Mouse (Mus musculus): ENCODE measurements around the gene Uri1. TPM values are rescaled to one million over a fixed set of nuclear protein-coding genes. Genes with fewer than 3 reads are reported as not detected.

Gene Uri1
- polyA plus RNA-seq, 1 experiment from 2014 or later: 18.2 TPM

DNA sequence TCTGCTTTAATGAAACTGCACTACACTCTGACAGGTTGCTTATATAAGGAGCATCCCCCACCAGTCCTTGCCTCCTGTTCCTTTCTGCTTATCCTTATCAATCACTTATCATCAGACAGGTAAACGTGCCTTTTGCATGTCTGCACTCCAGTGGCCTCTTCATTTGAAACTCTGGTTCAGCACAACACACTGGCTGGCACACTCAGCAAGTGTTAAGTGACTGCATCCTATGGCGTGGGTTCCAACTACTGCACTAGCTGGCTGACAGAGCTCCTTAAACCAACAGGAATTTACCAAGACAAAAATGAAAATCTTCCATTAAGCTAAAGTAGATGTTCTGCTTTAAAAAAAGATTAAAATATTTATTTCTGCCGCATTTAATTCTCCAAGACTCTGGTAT, 9.4 kb downstream of the Uri1 start:
- Histone ChIP-seq H3K27me3 (no peaks in the 10 kb centered on the region), H3K9me3 (replicated peaks) (no peaks in the 10 kb centered on the region), H3K9ac (no peak overlapping the region), H3K36me3 (no peaks in the 10 kb centered on the region), H3K4me3 (replicated peaks) (no peak overlapping the region), H3K27ac (no peak overlapping the region), H3K4me2 (no peak overlapping the region), H3K4me1 (replicated peaks) (peaks cover 27% of the 10 kb centered on the region)
- 61% methylated on average over 3 of the region's 3 CpGs for WGBS (ENCODE audit: insufficient replicate concordance)
- no peak for DNase-seq
- no peak for ATAC-seq (ENCODE audit: low read depth)

DNA sequence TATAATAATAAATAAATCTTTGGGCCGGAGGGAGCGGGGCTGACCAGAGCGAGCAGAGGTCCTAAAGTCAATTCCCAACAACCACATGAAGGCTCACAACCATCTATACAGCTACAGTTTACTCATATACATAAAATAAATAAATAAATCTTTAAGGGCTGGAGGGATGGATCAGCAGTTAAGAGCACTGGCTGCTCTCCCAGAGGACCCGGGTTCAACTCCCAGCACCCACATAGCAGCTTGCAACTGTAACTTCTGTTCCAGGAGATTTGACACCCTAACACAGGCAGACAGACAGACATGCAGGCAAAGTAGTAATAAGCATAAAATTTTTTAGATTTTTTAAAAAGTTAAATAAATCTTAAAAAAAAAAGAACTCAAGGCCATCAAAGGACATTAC, 10.5 kb downstream of the Uri1 start:
- Histone ChIP-seq H3K9ac (no peak overlapping the region), H3K27me3 (no peaks in the 10 kb centered on the region), H3K4me1 (replicated peaks) (peaks cover 24% of the 10 kb centered on the region), H3K36me3 (no peaks in the 10 kb centered on the region), H3K9me3 (replicated peaks) (no peaks in the 10 kb centered on the region), H3K4me3 (replicated peaks) (no peak overlapping the region), H3K4me2 (no peak overlapping the region), H3K27ac (no peak overlapping the region)
- DNase-seq (no peak), ATAC-seq (ENCODE audit: low read depth) (no peak)
- WGBS (ENCODE audit: insufficient replicate concordance): 83% methylated on average over 4 of the region's 4 CpGs

DNA sequence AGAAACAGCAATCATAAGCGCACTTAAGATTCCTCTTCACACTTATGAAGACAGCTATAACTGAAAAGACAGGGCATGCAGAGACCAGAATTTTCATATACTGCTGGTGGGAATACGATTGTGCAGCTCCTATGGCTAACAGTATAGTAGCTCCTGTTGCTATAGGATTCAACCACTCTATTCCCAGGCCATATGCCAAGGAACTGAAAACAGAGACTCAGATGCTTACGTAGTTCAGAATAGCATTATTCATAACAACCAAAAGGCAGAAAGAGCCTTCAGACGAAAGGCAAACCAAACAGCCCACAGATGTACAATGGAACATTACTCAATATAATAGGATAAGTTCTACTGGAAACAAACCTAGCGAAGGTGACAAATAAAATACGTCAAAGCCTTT, 15.0 kb downstream of the Uri1 start:
- H3K27ac ChIP-seq: no peak overlapping the region
- no peaks in the 10 kb centered on the region for H3K27me3 ChIP-seq
- no peaks in the 10 kb centered on the region for H3K36me3 ChIP-seq
- H3K9me3 ChIP-seq (replicated peaks): no peaks in the 10 kb centered on the region
- no peak overlapping the region for H3K9ac ChIP-seq
- WGBS (ENCODE audit: insufficient replicate concordance): 87% methylated on average over 6 of the region's 6 CpGs
- H3K4me1 ChIP-seq (replicated peaks): 0 out of 2 replicates have a peak, but pooled peaks cover 6% of the 10 kb centered on the region
- no peak overlapping the region for H3K4me2 ChIP-seq
- DNase-seq (no peak), ATAC-seq (ENCODE audit: low read depth) (no peak)
- no peak overlapping the region for H3K4me3 ChIP-seq (replicated peaks)

DNA sequence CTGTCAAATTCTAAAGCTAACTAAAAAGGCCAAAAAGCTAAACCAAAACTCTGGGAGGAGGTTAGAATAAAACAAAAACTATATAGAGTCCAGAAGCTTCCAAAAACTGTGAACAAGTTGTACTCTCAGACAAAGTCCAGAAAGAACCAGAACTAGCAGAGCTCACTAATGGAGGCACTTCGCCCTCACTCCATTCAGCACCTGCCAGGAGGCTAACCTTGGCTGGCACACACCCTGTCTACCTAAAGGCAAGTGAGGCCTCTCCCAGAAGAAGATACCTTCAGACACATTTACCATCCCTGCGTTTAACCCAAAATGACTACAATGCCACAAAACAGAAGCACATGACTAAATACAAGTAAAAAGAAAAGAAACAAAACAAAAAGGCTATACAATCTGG, 20.9 kb downstream of the Uri1 start:
- Histone ChIP-seq H3K9ac (no peak overlapping the region), H3K27me3 (no peaks in the 10 kb centered on the region), H3K4me2 (no peak overlapping the region), H3K4me1 (replicated peaks) (no peaks in the 10 kb centered on the region), H3K9me3 (replicated peaks) (no peaks in the 10 kb centered on the region), H3K4me3 (replicated peaks) (no peak overlapping the region), H3K36me3 (no peaks in the 10 kb centered on the region), H3K27ac (no peak overlapping the region)
- 70% methylated on average over 2 of the region's 2 CpGs for WGBS (ENCODE audit: insufficient replicate concordance)
- no peak for ATAC-seq (ENCODE audit: low read depth)
- no peak for DNase-seq

DNA sequence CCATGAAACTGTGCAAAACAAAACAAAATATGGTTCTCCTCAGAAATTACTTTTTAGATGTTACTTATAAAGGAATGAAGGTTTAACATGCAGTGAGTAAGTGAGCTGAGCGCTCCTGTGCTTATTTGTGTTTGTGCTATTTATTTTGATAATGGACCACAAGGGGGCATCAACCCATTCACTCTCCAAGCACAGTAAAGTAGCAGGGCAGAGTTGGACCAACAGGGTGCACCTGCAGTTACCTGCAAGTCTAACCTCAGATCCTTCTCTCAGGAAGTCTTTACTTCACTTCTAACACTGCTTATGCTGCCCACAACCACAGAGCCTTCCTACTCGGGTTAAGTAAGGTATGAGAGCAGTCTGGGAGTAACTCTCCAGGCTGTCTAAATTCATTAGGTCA, 23.7 kb downstream of the Uri1 start:
- Histone ChIP-seq H3K9me3 (replicated peaks) (no peaks in the 10 kb centered on the region), H3K4me3 (replicated peaks) (no peak overlapping the region), H3K27me3 (no peaks in the 10 kb centered on the region), H3K4me2 (no peak overlapping the region), H3K9ac (no peak overlapping the region), H3K27ac (no peak overlapping the region), H3K4me1 (replicated peaks) (no peaks in the 10 kb centered on the region), H3K36me3 (no peaks in the 10 kb centered on the region)
- DNase-seq: no peak
- 50% methylated on average over 2 of the region's 2 CpGs for WGBS (ENCODE audit: insufficient replicate concordance)
- no peak for ATAC-seq (ENCODE audit: low read depth)

DNA sequence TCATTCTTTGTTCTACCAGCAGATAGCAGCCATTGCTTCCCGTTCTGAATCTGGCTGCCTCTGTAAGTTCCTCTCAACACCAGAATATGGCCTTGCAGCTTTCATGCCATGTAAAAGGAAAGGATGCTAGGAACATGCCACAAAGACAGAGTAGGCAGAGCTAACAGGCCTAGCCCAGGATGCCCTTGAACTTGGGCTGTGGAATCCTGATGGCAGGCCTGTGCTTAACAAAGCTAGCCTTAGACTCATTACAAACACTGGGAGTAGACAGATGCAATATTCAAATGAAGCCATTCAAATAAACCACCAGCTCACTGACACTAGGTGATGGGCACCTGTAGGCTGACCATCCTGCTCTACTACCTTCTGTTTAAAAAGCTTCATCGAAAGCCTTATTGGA, 30.5 kb downstream of the Uri1 start:
- H3K9ac ChIP-seq: no peak overlapping the region
- WGBS (ENCODE audit: insufficient replicate concordance): 76% methylated on average over 2 of the region's 2 CpGs
- DNase-seq: no peak
- H3K4me3 ChIP-seq (replicated peaks): no peak overlapping the region
- no peaks in the 10 kb centered on the region for H3K27me3 ChIP-seq
- H3K36me3 ChIP-seq: no peaks in the 10 kb centered on the region
- no peak overlapping the region for H3K27ac ChIP-seq
- no peak for ATAC-seq (ENCODE audit: low read depth)
- no peaks in the 10 kb centered on the region for H3K9me3 ChIP-seq (replicated peaks)
- H3K4me1 ChIP-seq (replicated peaks): no peaks in the 10 kb centered on the region
- H3K4me2 ChIP-seq: no peak overlapping the region

DNA sequence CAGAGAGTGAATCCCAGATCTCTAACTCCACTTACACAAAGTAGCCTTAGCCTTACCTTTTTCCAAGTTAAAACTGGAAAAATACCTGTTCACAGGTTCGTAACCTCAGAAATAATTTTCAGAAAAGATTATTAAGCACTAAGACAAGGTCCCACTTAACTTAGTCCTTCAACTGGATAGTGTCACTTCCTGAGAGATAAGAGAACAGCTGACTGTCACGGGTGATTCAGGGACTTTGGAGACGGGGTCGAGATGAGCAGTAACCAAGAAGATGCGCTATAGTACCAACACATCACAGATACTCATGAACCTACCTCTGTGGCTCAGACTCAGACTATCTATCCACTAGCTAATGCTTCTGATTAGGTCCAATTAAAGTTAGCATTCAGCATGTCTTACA, 38.5 kb downstream of the Uri1 start:
- H3K9ac ChIP-seq: no peak overlapping the region
- H3K9me3 ChIP-seq (replicated peaks): no peaks in the 10 kb centered on the region
- H3K36me3 ChIP-seq: peaks cover 4% of the 10 kb centered on the region
- ATAC-seq (ENCODE audit: low read depth) (no peak), DNase-seq (no peak)
- H3K4me1 ChIP-seq (replicated peaks): no peaks in the 10 kb centered on the region
- no peak overlapping the region for H3K27ac ChIP-seq
- WGBS (ENCODE audit: insufficient replicate concordance): 43% methylated on average over 5 of the region's 5 CpGs
- no peak overlapping the region for H3K4me3 ChIP-seq (replicated peaks)
- H3K4me2 ChIP-seq: no peak overlapping the region
- no peaks in the 10 kb centered on the region for H3K27me3 ChIP-seq

DNA sequence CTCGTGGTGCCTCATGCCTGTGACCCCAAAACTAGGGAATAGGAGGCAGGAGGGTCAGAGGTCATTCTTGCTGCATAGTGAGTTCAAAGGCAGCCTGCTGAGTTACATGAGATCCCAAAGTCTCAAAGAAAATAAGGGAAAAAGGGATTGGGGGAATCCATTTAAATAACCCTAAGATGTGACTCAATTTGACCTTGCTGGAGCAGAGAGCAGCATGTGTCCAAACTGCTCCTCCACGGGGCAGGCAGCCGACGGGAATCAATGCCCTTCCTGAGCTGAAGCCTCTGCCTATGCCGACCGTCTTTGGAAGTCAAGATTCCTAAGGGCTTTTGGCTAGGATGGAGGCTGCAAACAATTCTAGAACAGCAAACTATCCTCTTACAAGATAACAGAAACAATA, 39.9 kb downstream of the Uri1 start:
- 68% methylated on average over 6 of the region's 6 CpGs for WGBS (ENCODE audit: insufficient replicate concordance)
- Histone ChIP-seq H3K4me1 (replicated peaks) (no peaks in the 10 kb centered on the region), H3K9ac (no peak overlapping the region), H3K4me2 (no peak overlapping the region), H3K36me3 (peaks cover 16% of the 10 kb centered on the region), H3K4me3 (replicated peaks) (no peak overlapping the region), H3K9me3 (replicated peaks) (no peaks in the 10 kb centered on the region), H3K27ac (no peak overlapping the region), H3K27me3 (no peaks in the 10 kb centered on the region)
- DNase-seq: no peak
- no peak for ATAC-seq (ENCODE audit: low read depth)

DNA sequence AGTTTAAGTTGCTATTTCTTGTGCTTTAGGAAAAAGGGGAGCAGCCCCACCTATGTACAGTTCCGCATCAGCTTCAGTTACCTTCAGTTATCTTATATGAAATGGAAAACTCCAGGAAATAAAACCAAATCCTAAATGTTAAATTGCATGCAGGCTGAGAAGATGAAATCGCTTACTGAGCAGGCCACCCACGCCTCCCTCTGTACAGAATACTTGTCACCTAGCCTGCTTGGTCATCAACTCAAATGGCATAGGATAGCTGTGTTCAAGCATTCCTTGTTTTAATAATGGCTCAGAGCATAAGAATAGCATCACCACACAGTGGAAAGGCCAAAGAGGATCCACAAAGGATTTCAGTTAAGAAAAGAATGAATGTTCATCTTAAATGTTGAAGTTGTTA, 43.6 kb downstream of the Uri1 start:
- DNase-seq (no peak), ATAC-seq (ENCODE audit: low read depth) (no peak)
- peaks cover 16% of the 10 kb centered on the region for H3K36me3 ChIP-seq
- no peaks in the 10 kb centered on the region for H3K9me3 ChIP-seq (replicated peaks)
- no peak overlapping the region for H3K4me3 ChIP-seq (replicated peaks)
- H3K27ac ChIP-seq: no peak overlapping the region
- H3K4me1 ChIP-seq (replicated peaks): no peaks in the 10 kb centered on the region
- WGBS (ENCODE audit: insufficient replicate concordance): 69% methylated on average over 3 of the region's 3 CpGs
- H3K27me3 ChIP-seq: no peaks in the 10 kb centered on the region
- no peak overlapping the region for H3K9ac ChIP-seq
- H3K4me2 ChIP-seq: no peak overlapping the region

DNA sequence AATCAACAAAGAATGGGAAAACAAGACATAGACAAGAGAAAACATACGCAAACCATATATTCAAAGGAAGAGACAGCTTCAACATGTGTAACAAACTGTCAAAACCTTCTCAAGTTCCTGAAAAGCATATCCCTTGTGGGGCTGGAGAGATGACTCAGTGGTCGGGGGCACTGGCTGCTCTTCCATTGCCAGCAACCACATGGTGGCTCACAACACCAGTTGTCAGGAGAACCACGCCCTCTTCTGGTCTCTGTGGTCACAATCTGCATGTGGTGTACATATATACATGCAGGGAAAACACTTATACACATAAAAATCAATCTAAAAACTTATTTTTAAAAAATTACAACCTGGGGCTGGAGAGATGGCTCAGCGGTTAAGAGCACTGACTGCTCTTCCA, 44.9 kb downstream of the Uri1 start:
- 61% methylated on average over 4 of the region's 4 CpGs for WGBS (ENCODE audit: insufficient replicate concordance)
- ATAC-seq (ENCODE audit: low read depth) (no peak), DNase-seq (no peak)
- Histone ChIP-seq H3K27me3 (no peaks in the 10 kb centered on the region), H3K27ac (no peak overlapping the region), H3K9me3 (replicated peaks) (no peaks in the 10 kb centered on the region), H3K4me2 (no peak overlapping the region), H3K4me3 (replicated peaks) (no peak overlapping the region), H3K4me1 (replicated peaks) (no peaks in the 10 kb centered on the region), H3K9ac (no peak overlapping the region), H3K36me3 (peaks cover 16% of the 10 kb centered on the region)

DNA sequence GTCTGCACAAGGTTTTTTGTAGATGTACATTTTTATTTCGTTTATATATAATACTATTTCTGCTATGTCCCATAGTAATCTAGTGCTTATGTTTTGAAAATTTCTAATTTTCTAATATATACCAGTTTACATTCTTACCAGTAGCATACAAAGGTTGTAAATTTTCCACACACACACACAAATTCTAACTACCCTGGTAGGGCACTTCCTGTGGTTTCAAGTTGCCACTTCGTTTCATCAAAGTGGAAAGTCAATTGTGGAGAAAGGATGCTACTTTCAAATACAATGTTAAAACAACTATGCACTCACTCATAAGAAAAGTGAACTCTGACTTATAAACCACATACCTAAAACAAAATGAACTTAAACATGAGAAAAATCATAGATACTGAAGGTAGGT, 45.7 kb downstream of the Uri1 start:
- Histone ChIP-seq H3K4me1 (replicated peaks) (peaks cover 6% of the 10 kb centered on the region; the same call in 1 of the 2 replicates), H3K4me2 (no peak overlapping the region), H3K9ac (no peak overlapping the region), H3K4me3 (replicated peaks) (no peak overlapping the region), H3K9me3 (replicated peaks) (no peaks in the 10 kb centered on the region), H3K27ac (no peak overlapping the region), H3K36me3 (peaks cover 16% of the 10 kb centered on the region), H3K27me3 (no peaks in the 10 kb centered on the region)
- WGBS (ENCODE audit: insufficient replicate concordance): 72% methylated on average over 2 of the region's 2 CpGs
- no peak for DNase-seq
- no peak for ATAC-seq (ENCODE audit: low read depth)

DNA sequence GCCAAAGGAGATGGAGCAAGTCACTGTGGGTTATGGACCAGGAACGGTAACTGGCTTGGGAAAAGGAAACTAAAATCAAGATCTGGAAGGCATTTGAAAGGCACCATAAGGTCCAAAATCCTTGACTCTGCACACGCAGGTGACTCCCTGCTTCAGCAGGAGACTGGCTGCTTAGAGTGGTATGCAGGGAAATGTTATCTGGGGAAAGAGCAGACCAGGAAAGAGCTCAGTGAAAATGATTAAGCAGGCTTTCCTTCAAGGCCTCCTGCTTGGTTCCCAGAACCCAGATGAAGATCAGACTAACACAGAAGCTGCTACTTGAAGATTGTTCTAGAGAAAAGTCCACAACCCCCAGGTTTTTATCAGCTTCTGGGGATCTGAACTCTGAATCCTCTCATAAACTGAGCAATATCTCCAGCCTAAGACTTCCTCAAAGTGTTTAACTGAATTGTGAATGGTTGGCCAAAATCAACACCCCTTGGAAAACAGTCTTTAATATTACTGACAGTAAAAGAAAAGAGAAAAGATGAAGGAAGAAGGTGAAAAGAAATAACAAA, 50.3 kb downstream of the Uri1 start:
- DNase-seq (no peak), ATAC-seq (ENCODE audit: low read depth) (no peak)
- peaks cover 12% of the 10 kb centered on the region for H3K4me1 ChIP-seq (replicated peaks)
- no peak overlapping the region for H3K27ac ChIP-seq
- no peak overlapping the region for H3K4me2 ChIP-seq
- H3K36me3 ChIP-seq: no peaks in the 10 kb centered on the region
- H3K27me3 ChIP-seq: no peaks in the 10 kb centered on the region
- no peak overlapping the region for H3K4me3 ChIP-seq (replicated peaks)
- 57% methylated on average over 2 of the region's 2 CpGs for WGBS (ENCODE audit: insufficient replicate concordance)
- H3K9ac ChIP-seq: no peak overlapping the region
- no peaks in the 10 kb centered on the region for H3K9me3 ChIP-seq (replicated peaks)

Data from liver, embryonic 13.5 days (tissue).